Comparison of ENCODE assay signal across 21 mouse cellular contexts in genomic region chr8:124056832-124057655, GRCm38 (mm10). TPM values are rescaled to one million over a fixed set of nuclear protein-coding genes. Genes with fewer than 3 reads are reported as not detected.
A peak's percentile ranks its signal among the peaks of the same experiment; 100 is the strongest.
DNase-seq lines count a peak whose midpoint lies in the region; ATAC-seq lines count a peak whose summit lies in the region.
"Had no signal": no experiment of that assay in that cellular context is flagged by ENCODE, and none has a peak within 500 bp of the region (broad histone marks: within the 10 kb centered on the region; RNA-seq: fewer than 3 reads in every experiment).

No protein-coding gene starts in this region.

- no peak overlapping the region for H3K9ac ChIP-seq in heart, embryonic 16.5 days (ENCODE audit: low read length)
- no peak overlapping the region for H3K9ac ChIP-seq in hindbrain, embryonic 12.5 days
- H3K9ac ChIP-seq: embryonic facial prominence, embryonic 13.5 days; forebrain, embryonic 12.5 days; heart, embryonic 15.5 days; hindbrain, embryonic 13.5 days had no signal

- no peak overlapping the region for H3K4me3 ChIP-seq in heart, embryonic 16.5 days (ENCODE audit: low read length)
- no peak overlapping the region for H3K4me3 ChIP-seq in hindbrain, embryonic 12.5 days
- no peak overlapping the region for H3K4me3 ChIP-seq in hindbrain, embryonic 10.5 days
- H3K4me3 ChIP-seq: embryonic facial prominence, embryonic 13.5 days; forebrain, embryonic 12.5 days; heart, embryonic 15.5 days; hindbrain, embryonic 13.5 days had no signal

- no peaks in the 10 kb centered on the region for H3K4me1 ChIP-seq in heart, embryonic 16.5 days (ENCODE audit: control insufficient read depth, insufficient read depth, low read length)
- no peaks in the 10 kb centered on the region for H3K4me1 ChIP-seq in hindbrain, embryonic 12.5 days
- 0 out of 2 replicates have a peak, but pooled peaks cover 7% of the 10 kb centered on the region for H3K4me1 ChIP-seq in hindbrain, embryonic 10.5 days (replicated peaks)
- H3K4me1 ChIP-seq: embryonic facial prominence, embryonic 13.5 days; forebrain, embryonic 12.5 days; heart, embryonic 15.5 days; hindbrain, embryonic 13.5 days had no signal

- no peaks in the 10 kb centered on the region for H3K9me3 ChIP-seq in heart, embryonic 16.5 days (replicated peaks; ENCODE audit: control insufficient read depth, low read length)
- no peaks in the 10 kb centered on the region for H3K9me3 ChIP-seq in hindbrain, embryonic 12.5 days (replicated peaks)
- no peaks in the 10 kb centered on the region for H3K9me3 ChIP-seq in hindbrain, embryonic 10.5 days
- H3K9me3 ChIP-seq: embryonic facial prominence, embryonic 13.5 days; forebrain, embryonic 12.5 days; G1E; heart, embryonic 15.5 days; hindbrain, embryonic 13.5 days had no signal

- H3K27ac ChIP-seq in heart, embryonic 16.5 days (ENCODE audit: low read length) = no peak overlapping the region
- no peak overlapping the region for H3K27ac ChIP-seq in hindbrain, embryonic 12.5 days
- H3K27ac ChIP-seq in hindbrain, embryonic 10.5 days = no peak overlapping the region
- H3K27ac ChIP-seq: embryonic facial prominence, embryonic 13.5 days; forebrain, embryonic 12.5 days; heart, embryonic 15.5 days; hindbrain, embryonic 13.5 days; hindbrain, postnatal 0 days had no signal

- no peaks in the 10 kb centered on the region for H3K36me3 ChIP-seq in heart, embryonic 16.5 days (ENCODE audit: control insufficient read depth, insufficient read depth)
- no peaks in the 10 kb centered on the region for H3K36me3 ChIP-seq in hindbrain, embryonic 12.5 days
- H3K36me3 ChIP-seq in hindbrain, embryonic 10.5 days = no peaks in the 10 kb centered on the region
- H3K36me3 ChIP-seq: embryonic facial prominence, embryonic 13.5 days; forebrain, embryonic 12.5 days; heart, embryonic 15.5 days; hindbrain, embryonic 13.5 days had no signal

- no peak for DNase-seq in heart, adult 18-20 months
- peak; percentile 75 for DNase-seq in A20 (ENCODE audit: low read depth, low spot score)
- DNase-seq in thymus, postnatal 0 days (ENCODE audit: low spot score) = peak; percentile 66
- DNase-seq in thymus, postnatal 36 days = peak; percentile 68 to 85
- no peak for DNase-seq in hindbrain, embryonic 10.5 days (ENCODE audit: low spot score)
- DNase-seq: adrenal gland, postnatal 10 days; B cell, adult 2 months; cerebellum, adult 11-12 months; cerebellum, adult 9-10 months; cerebellum, postnatal 25 days; gastrocnemius, postnatal 14 days had no signal

- WGBS in heart, embryonic 16.5 days = 76% methylated on average over 11 of the region's 11 CpGs
- 81% methylated on average over 11 of the region's 11 CpGs for whole genome bisulfite sequencing in hindbrain, embryonic 12.5 days
- 83% methylated on average over 11 of the region's 11 CpGs for WGBS in hindbrain, embryonic 10.5 days

- ATAC-seq in heart, embryonic 16.5 days (replicated peaks; ENCODE audit: extremely low read depth, insufficient read depth, low FRiP score) = 0 out of 2 replicates have a peak, but pooled peaks have one; percentile 28
- no peak for ATAC-seq in hindbrain, embryonic 12.5 days (ENCODE audit: low FRiP score)
- ATAC-seq: CD4-positive, CD25-positive, alpha-beta regulatory T cell, adult 4 months; forebrain, embryonic 16.5 days; hindbrain, postnatal 0 days had no signal

- H3K27me3 ChIP-seq in heart, embryonic 16.5 days (ENCODE audit: control insufficient read depth, insufficient read depth, low read length) = no peaks in the 10 kb centered on the region; the same call in 1 of the 2 replicates
- H3K27me3 ChIP-seq in hindbrain, embryonic 12.5 days = no peaks in the 10 kb centered on the region
- H3K27me3 ChIP-seq in hindbrain, embryonic 10.5 days (ENCODE audit: insufficient read depth, poor library complexity, severe bottlenecking) = no peaks in the 10 kb centered on the region
- H3K27me3 ChIP-seq: embryonic facial prominence, embryonic 13.5 days; forebrain, embryonic 12.5 days; hindbrain, embryonic 13.5 days had no signal

- H3K4me2 ChIP-seq in heart, embryonic 16.5 days (ENCODE audit: low read depth, low read length) = no peak overlapping the region
- no peak overlapping the region for H3K4me2 ChIP-seq in hindbrain, embryonic 12.5 days (replicated peaks)
- H3K4me2 ChIP-seq: embryonic facial prominence, embryonic 13.5 days; forebrain, embryonic 12.5 days; heart, embryonic 15.5 days; hindbrain, embryonic 13.5 days had no signal

RNA-seq across cellular contexts. Expression of gene Urb2, which starts 35.7 kb away (rescaled TPM):
- 3.0 and 3.3 TPM in 2 replicates for polyA plus RNA-seq in heart, embryonic 16.5 days (2015; fragmentation: Nextera tagmentation; extraction: Ambion mirVana)
- 1 to 10 TPM; 6.7 to 7.2 TPM for total RNA-seq in heart, adult 18-20 months (2021)
- polyA plus RNA-seq in thymus, postnatal 0 days (2015; fragmentation: Nextera tagmentation; extraction: Ambion mirVana) = 4.0 and 4.2 TPM in 2 replicates
- 5.9 and 6.4 TPM in 2 replicates for polyA plus RNA-seq in hindbrain, embryonic 12.5 days (2016; fragmentation: Nextera tagmentation; extraction: Ambion mirVana)
- 6.8 and 7.1 TPM in 2 replicates for polyA plus RNA-seq in hindbrain, embryonic 10.5 days (2016; fragmentation: Nextera tagmentation; extraction: Ambion mirVana)

RNA-seq across cellular contexts. Expression of gene Taf5l, which starts 35.8 kb away (rescaled TPM):
- 25.4 and 27.9 TPM in 2 replicates for polyA plus RNA-seq in heart, embryonic 16.5 days (2015; fragmentation: Nextera tagmentation; extraction: Ambion mirVana)
- total RNA-seq in heart, adult 18-20 months (2021) = 10 to 100 TPM; 12.1 to 13.5 TPM
- 60.5 and 60.6 TPM in 2 replicates for polyA plus RNA-seq in thymus, postnatal 0 days (2015; fragmentation: Nextera tagmentation; extraction: Ambion mirVana)
- polyA plus RNA-seq in hindbrain, embryonic 12.5 days (2016; fragmentation: Nextera tagmentation; extraction: Ambion mirVana) = 32.6 and 34.4 TPM in 2 replicates
- 37.8 and 40.2 TPM in 2 replicates for polyA plus RNA-seq in hindbrain, embryonic 10.5 days (2016; fragmentation: Nextera tagmentation; extraction: Ambion mirVana)

Comparison
In these comparisons a context has a peak if more than half of its experiments do, and no peak if none do; other contexts are left out.
1. DNase-seq: peak in A20 (single experiment), thymus, postnatal 0 days (single experiment) and thymus, postnatal 36 days (2 of 2); none in heart, adult 18-20 months (0 of 2) and hindbrain, embryonic 10.5 days (single experiment).